Mouse (Mus musculus): Measurements from ENCODE around the gene Med15. TPM values are rescaled to one million over a fixed set of nuclear protein-coding genes. Genes with fewer than 3 reads are reported as not detected.
"Not testable (repeated sequence)": the region's sequence is repeated elsewhere in the genome, so short reads cannot be mapped to it uniquely, and the experiment has no call there.

Med15 gene
- polyA plus RNA-seq, 1 experiment, result 105 TPM

GRCm38 (mm10) chr16:17625488-17626268, 107.0 kb downstream of the Med15 start:
- no peak overlapping the region for H3K4me3 ChIP-seq (ENCODE audit: insufficient read depth, low read length)
- no peak overlapping the region for H3K27ac ChIP-seq (ENCODE audit: insufficient read depth, low read depth, low read length)
- H3K4me1 ChIP-seq (ENCODE audit: control insufficient read depth, insufficient read depth, low read length), result 0 out of 2 replicates have a peak, but pooled peaks cover under 1% of the 10 kb centered on the region
- TF ChIP-seq CTCF (IDR thresholded peaks at IDR 0.05; ENCODE audit: low read depth, low read length) (0 out of 2 replicates have a peak, but pooled peaks have one; percentile 5), POLR2A (IDR thresholded peaks at IDR 0.05; ENCODE audit: borderline replicate concordance, low read depth, low read length) (no peak)

GRCm38 (mm10) chr16:17621936-17622335, 110.8 kb downstream of the Med15 start:
- Histone ChIP-seq H3K4me1 (ENCODE audit: control insufficient read depth, insufficient read depth, low read length) (peaks cover 5% of the 10 kb centered on the region; the same call in 1 of the 2 replicates), H3K27ac (ENCODE audit: insufficient read depth, low read depth, low read length) (no peak overlapping the region), H3K4me3 (ENCODE audit: insufficient read depth, low read length) (no peak overlapping the region)
- no peak for TF ChIP-seq POLR2A (IDR thresholded peaks at IDR 0.05; ENCODE audit: borderline replicate concordance, low read depth, low read length)

GRCm38 (mm10) chr16:17619198-17620105, 113.2 kb downstream of the Med15 start, which contains the start of gene Smpd4:
Gene Smpd4 (plus strand): TSS chr16:17619354.
- TF ChIP-seq CTCF (IDR thresholded peaks at IDR 0.05; ENCODE audit: low read depth, low read length) (no peak), POLR2A (IDR thresholded peaks at IDR 0.05; ENCODE audit: borderline replicate concordance, low read depth, low read length) (no peak)
- Histone ChIP-seq H3K4me3 (ENCODE audit: insufficient read depth, low read length) (peak within 1 kb of the TSS; percentile 98), H3K27ac (ENCODE audit: insufficient read depth, low read depth, low read length) (no peak within 1 kb of the TSS), H3K4me1 (ENCODE audit: control insufficient read depth, insufficient read depth, low read length) (peaks cover 5% of the 10 kb centered on the region; the same call in 1 of the 2 replicates)

- Histone ChIP-seq H3K4me1 (ENCODE audit: control insufficient read depth, insufficient read depth, low read length) (peaks cover 5% of the 10 kb centered on the region; the same call in 1 of the 2 replicates), H3K27ac (ENCODE audit: insufficient read depth, low read depth, low read length) (no peak overlapping the region), H3K4me3 (ENCODE audit: insufficient read depth, low read length) (no peak overlapping the region)
- TF ChIP-seq CTCF (IDR thresholded peaks at IDR 0.05; ENCODE audit: low read depth, low read length), result peak; percentile 42; the same call in 1 of the 2 replicates
- TF ChIP-seq POLR2A (IDR thresholded peaks at IDR 0.05; ENCODE audit: borderline replicate concordance, low read depth, low read length), result no peak
These were observed 114.6 kb downstream of the Med15 start for GRCm38 (mm10) chr16:17617922-17618565.

GRCm38 (mm10) chr16:17616212-17616611, 116.5 kb downstream of the Med15 start:
- TF ChIP-seq POLR2A (IDR thresholded peaks at IDR 0.05; ENCODE audit: borderline replicate concordance, low read depth, low read length) (no peak), CTCF (IDR thresholded peaks at IDR 0.05; ENCODE audit: low read depth, low read length) (no peak)
- H3K4me1 ChIP-seq (ENCODE audit: control insufficient read depth, insufficient read depth, low read length), result peaks cover 5% of the 10 kb centered on the region; the same call in 1 of the 2 replicates
- H3K4me3 ChIP-seq (ENCODE audit: insufficient read depth, low read length), result no peak overlapping the region
- H3K27ac ChIP-seq (ENCODE audit: insufficient read depth, low read depth, low read length), result no peak overlapping the region

- not testable (repeated sequence) for H3K4me3 ChIP-seq (ENCODE audit: insufficient read depth, low read length); H3K27ac ChIP-seq (ENCODE audit: insufficient read depth, low read depth, low read length); H3K4me1 ChIP-seq (ENCODE audit: control insufficient read depth, insufficient read depth, low read length)
- TF ChIP-seq CTCF (IDR thresholded peaks at IDR 0.05; ENCODE audit: low read depth, low read length), result peak; percentile 31; the same call in 1 of the 2 replicates
These were observed 118.0 kb downstream of the Med15 start for GRCm38 (mm10) chr16:17614740-17615139.

GRCm38 (mm10) chr16:17611383-17611782, 121.3 kb downstream of the Med15 start:
- Histone ChIP-seq H3K4me1 (ENCODE audit: control insufficient read depth, insufficient read depth, low read length) (no peaks in the 10 kb centered on the region), H3K27ac (ENCODE audit: insufficient read depth, low read depth, low read length) (no peak overlapping the region)
- TF ChIP-seq POLR2A (IDR thresholded peaks at IDR 0.05; ENCODE audit: borderline replicate concordance, low read depth, low read length), result no peak
- TF ChIP-seq CTCF (IDR thresholded peaks at IDR 0.05; ENCODE audit: low read depth, low read length), result no peak

GRCm38 (mm10) chr16:17605684-17606083, 127.0 kb downstream of the Med15 start:
- Histone ChIP-seq H3K27ac (ENCODE audit: insufficient read depth, low read depth, low read length) (no peak overlapping the region), H3K4me1 (ENCODE audit: control insufficient read depth, insufficient read depth, low read length) (no peaks in the 10 kb centered on the region), H3K4me3 (ENCODE audit: insufficient read depth, low read length) (no peak overlapping the region)
- TF ChIP-seq POLR2A (IDR thresholded peaks at IDR 0.05; ENCODE audit: borderline replicate concordance, low read depth, low read length), result no peak
- no peak for TF ChIP-seq CTCF (IDR thresholded peaks at IDR 0.05; ENCODE audit: low read depth, low read length)

More at GRCm38 (mm10) chr16:17611383-17611782, 121.3 kb downstream of the Med15 start:
- H3K4me3 ChIP-seq (ENCODE audit: insufficient read depth, low read length), result no peak overlapping the region

GRCm38 (mm10) chr16:17604941-17605340, 127.8 kb downstream of the Med15 start:
- Histone ChIP-seq H3K4me1 (ENCODE audit: control insufficient read depth, insufficient read depth, low read length) (no peaks in the 10 kb centered on the region), H3K27ac (ENCODE audit: insufficient read depth, low read depth, low read length) (no peak overlapping the region), H3K4me3 (ENCODE audit: insufficient read depth, low read length) (no peak overlapping the region)
- TF ChIP-seq POLR2A (IDR thresholded peaks at IDR 0.05; ENCODE audit: borderline replicate concordance, low read depth, low read length) (no peak), CTCF (IDR thresholded peaks at IDR 0.05; ENCODE audit: low read depth, low read length) (no peak)

Other genes starting within 250 kb of the Med15 start
- gene Aifm3, start 243.3 kb downstream of the Med15 start, polyA plus RNA-seq (2012; ENCODE audit: insufficient read depth, insufficient read length, missing spikeins), result not detected in 2 replicates
- gene Lztr1, start 224.2 kb downstream of the Med15 start, polyA plus RNA-seq (2012; ENCODE audit: insufficient read depth, insufficient read length, missing spikeins), result 53.4 and 57.0 TPM in 2 replicates
- gene Thap7, start 201.8 kb downstream of the Med15 start, polyA plus RNA-seq (2012; ENCODE audit: insufficient read depth, insufficient read length, missing spikeins), result 23.2 and 25.5 TPM in 2 replicates
- not detected in 2 replicates for gene Lrrc74b, start 171.6 kb downstream of the Med15 start, polyA plus RNA-seq (2012; ENCODE audit: insufficient read depth, insufficient read length, missing spikeins)
- gene P2rx6, start 171.0 kb downstream of the Med15 start, polyA plus RNA-seq (2012; ENCODE audit: insufficient read depth, insufficient read length, missing spikeins), result not detected in 2 replicates
- 2.2 and 2.4 TPM in 2 replicates for gene Slc7a4, start 149.7 kb downstream of the Med15 start, polyA plus RNA-seq (2012; ENCODE audit: insufficient read depth, insufficient read length, missing spikeins)
- 19.5 and 22.6 TPM in 2 replicates for gene Smpd4, start 113.5 kb downstream of the Med15 start, polyA plus RNA-seq (2012; ENCODE audit: insufficient read depth, insufficient read length, missing spikeins)
- not detected in 2 replicates for gene Ccdc74a, start 86.4 kb downstream of the Med15 start, polyA plus RNA-seq (2012; ENCODE audit: insufficient read depth, insufficient read length, missing spikeins)
- gene Klhl22, start 26.7 kb upstream of the Med15 start, polyA plus RNA-seq (2012; ENCODE audit: insufficient read depth, insufficient read length, missing spikeins), result 9.3 and 12.4 TPM in 2 replicates
- 0.86 and 1.7 TPM in 2 replicates for gene Scarf2, start 64.4 kb upstream of the Med15 start, polyA plus RNA-seq (2012; ENCODE audit: insufficient read depth, insufficient read length, missing spikeins)
- not detected in 2 replicates for gene B830017H08Rik, start 100.2 kb upstream of the Med15 start, polyA plus RNA-seq (2012; ENCODE audit: insufficient read depth, insufficient read length, missing spikeins)
- gene Car15, start 105.5 kb upstream of the Med15 start, polyA plus RNA-seq (2012; ENCODE audit: insufficient read depth, insufficient read length, missing spikeins), result 1.3 and 1.6 TPM in 2 replicates
- gene Gm20518, start 158.8 kb upstream of the Med15 start, polyA plus RNA-seq (2012; ENCODE audit: insufficient read depth, insufficient read length, missing spikeins), result not detected in 2 replicates
- gene Tssk1, start 161.3 kb upstream of the Med15 start, polyA plus RNA-seq (2012; ENCODE audit: insufficient read depth, insufficient read length, missing spikeins), result not detected in 2 replicates
- 23.2 and 29.4 TPM in 2 replicates for gene Dgcr2, start 165.7 kb upstream of the Med15 start, polyA plus RNA-seq (2012; ENCODE audit: insufficient read depth, insufficient read length, missing spikeins)
- not detected in 2 replicates for gene Tssk2, start 165.7 kb upstream of the Med15 start, polyA plus RNA-seq (2012; ENCODE audit: insufficient read depth, insufficient read length, missing spikeins)
- 20.1 and 27.1 TPM in 2 replicates for gene Ess2, start 178.5 kb upstream of the Med15 start, polyA plus RNA-seq (2012; ENCODE audit: insufficient read depth, insufficient read length, missing spikeins)
- gene Gsc2, start 182.2 kb upstream of the Med15 start, polyA plus RNA-seq (2012; ENCODE audit: insufficient read depth, insufficient read length, missing spikeins), result not detected in 2 replicates
- 53.5 and 59.4 TPM in 2 replicates for gene Slc25a1, start 195.3 kb upstream of the Med15 start, polyA plus RNA-seq (2012; ENCODE audit: insufficient read depth, insufficient read length, missing spikeins)
- gene Vpreb2, start 247.5 kb upstream of the Med15 start, polyA plus RNA-seq (2012; ENCODE audit: insufficient read depth, insufficient read length, missing spikeins), result not detected in 2 replicates

All from bone marrow macrophage, adult 2 months (primary cell).